Mouse (Mus musculus) adrenal gland, adult 18-20 months (tissue): Measurements from ENCODE around the gene Rnf157. TPM values are rescaled to one million over a fixed set of nuclear protein-coding genes. Genes with fewer than 3 reads are reported as not detected.

Source experiments
- DNase-seq, 2 experiments: peaks; one replicate each; pipeline ENCODE4 v3.0.0; 2021 to 2022; ENCODE audit warnings: low spot score in 2 of 2
- total RNA-seq, 2 experiments: library from RNA; stranded (reverse); gene quantifications; 1 replicate in 1 of 2; 2 replicates in 1 of 2; pipeline ENCODE4 v1.2.3; 2021

The Rnf157 gene
- total RNA-seq, 2 experiments from 2014 or later, result 3.7 to 6.8 TPM

DNA sequence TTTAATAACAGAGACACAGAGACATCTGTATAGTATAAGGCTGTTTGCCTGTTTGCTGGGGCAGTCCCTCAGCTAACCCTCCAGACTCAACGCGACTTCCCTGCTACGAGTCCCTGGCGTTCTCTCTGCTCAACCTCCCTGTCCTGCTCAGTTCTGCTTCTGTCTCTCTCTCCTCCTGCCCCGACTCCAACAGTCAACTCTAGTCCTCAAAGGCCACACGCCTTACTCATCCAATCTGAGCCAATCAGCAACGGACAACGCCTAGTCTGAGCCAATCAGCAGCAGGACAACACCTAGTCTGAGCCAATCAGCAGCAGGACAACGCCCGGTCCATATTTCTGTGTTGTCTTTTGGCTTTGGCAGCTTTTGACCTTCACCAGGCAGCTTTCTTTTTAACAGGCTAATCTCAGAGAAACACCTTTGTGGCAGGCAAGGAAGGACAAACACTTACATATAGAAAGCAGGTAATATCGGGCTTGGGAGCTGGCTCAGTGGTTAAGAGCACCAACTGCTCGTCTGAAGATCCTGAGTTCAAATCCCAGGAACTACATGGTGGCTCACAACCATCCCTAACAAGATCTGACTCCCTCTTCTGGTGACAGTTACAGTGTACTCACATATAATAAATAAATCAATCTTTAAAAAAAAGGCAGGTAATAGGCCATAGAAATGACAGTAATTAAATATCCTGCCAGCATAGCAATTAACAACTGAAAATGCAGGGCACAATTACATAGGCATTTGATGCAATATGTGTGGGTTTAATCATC is 104.9 kb downstream of the Rnf157 start:
- DNase-seq, result no peak

- DNase-seq, result no peak
These were observed 105.7 kb downstream of the Rnf157 start, which contains the start of gene Exoc7 for GRCm38 (mm10) chr11:116307019-116307725. Gene Exoc7 (minus strand): TSS chr11:116307233.

GRCm38 (mm10) chr11:116306126-116306982 is 106.5 kb downstream of the Rnf157 start:
- DNase-seq, result peak; percentile 86 to 90

DNA sequence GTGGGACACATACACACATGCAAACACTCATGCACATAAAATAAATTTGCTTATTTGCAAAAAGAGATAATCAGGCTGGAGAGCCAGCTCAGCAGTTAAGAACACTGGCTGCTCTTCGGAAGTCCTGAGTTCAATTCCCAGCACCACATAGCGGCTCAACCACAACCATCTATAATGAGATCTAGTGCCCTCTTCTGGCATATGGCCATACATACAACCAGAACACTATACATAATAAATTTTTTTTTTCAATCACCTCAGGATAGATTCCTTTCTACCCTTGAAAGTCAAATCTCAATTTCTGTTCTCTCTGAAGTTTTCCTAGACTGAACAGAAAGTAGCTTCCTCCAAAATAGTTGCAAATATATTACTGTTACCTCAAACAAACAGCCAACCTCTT is 107.4 kb downstream of the Rnf157 start:
- no peak for DNase-seq

- DNase-seq, result no peak
These were observed 114.2 kb downstream of the Rnf157 start for GRCm38 (mm10) chr11:116298621-116299020.

DNA sequence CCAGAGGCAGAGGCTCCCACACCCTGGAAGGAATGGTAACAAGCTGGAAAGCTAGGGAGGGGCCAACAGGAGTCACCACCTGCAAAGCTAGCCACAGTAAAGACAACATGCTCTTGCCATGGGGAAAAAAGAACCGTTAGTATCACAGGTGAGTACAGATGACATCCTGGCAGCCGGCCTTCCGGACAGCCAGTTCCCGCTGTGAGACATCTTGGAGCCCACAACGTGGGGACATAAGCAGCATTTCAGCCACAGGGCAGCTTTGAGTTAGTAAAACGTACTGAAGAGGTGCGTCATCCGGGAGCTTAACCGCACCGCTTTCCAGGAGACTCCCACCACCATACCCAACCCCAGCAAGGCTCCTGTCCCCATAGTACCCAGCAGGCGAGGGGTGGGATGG is 114.6 kb downstream of the Rnf157 start:
- no peak for DNase-seq

DNA sequence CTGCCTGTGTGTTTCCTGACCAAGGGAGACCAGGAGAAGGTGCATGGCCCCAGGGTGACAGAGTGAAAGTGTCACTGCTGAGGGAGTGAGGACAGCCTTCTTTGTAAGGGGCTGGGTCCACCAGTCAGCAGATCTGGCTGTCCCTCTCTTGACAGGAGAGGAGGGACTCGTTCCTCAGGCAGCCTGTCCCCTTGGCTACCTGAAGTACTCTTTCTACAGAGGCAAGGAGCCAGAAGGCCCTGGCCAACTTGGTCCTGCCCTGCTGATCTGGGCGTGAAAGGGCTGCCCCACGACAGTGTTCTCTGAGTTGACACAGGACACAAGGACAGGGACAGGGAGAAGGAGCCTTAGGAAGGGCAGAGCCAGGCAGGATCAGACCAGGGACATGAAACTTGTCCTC is 115.8 kb downstream of the Rnf157 start:
- DNase-seq, result no peak

DNA sequence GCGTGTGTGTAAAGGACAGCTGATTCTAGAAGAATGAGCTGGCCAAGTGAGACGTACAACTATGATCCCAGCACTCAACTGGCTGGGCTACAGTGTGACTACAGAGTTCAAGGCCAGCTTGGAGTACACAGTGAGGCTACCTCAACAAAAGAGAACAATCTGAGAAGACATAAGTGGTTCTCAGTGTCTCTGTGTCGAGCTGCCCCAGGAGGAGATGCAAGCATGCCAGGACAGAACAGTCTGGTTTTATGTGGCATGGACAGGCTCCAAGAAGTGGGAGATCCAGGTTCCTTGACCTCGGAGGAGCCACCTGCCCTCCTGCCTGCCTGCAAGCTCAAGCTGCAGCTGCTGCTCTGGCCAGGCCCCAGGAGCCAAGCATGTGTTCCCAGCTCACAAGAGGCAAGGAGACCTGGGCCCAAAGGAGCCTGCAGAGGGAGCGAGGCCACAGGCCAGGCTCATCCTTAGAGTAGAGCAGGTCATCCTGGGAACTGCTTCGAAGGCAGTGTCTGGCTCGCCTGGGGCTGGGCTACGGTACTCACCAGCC is 116.6 kb downstream of the Rnf157 start:
- DNase-seq, result no peak

DNA sequence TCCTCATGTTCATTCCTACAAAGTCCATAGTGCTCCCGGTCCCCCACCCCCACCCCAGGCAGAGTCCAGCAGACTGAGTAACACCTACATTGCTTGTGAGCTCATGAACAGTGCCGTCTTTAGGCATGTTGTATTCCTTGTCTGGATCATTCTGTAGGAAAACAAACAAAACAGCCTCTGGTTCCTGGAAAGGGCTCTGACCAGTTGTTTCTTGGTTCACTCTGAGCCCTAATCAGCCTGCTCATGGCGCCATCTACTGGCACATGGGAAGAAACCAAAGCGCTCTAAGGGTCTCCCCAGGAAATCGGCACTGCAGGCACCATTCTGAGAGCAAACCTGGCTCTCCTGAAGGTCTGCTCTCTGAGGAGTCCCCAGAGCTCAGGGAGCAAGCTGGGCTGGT is 118.5 kb downstream of the Rnf157 start:
- peak in 1 of 2 experiments; percentile 31 for DNase-seq

DNA sequence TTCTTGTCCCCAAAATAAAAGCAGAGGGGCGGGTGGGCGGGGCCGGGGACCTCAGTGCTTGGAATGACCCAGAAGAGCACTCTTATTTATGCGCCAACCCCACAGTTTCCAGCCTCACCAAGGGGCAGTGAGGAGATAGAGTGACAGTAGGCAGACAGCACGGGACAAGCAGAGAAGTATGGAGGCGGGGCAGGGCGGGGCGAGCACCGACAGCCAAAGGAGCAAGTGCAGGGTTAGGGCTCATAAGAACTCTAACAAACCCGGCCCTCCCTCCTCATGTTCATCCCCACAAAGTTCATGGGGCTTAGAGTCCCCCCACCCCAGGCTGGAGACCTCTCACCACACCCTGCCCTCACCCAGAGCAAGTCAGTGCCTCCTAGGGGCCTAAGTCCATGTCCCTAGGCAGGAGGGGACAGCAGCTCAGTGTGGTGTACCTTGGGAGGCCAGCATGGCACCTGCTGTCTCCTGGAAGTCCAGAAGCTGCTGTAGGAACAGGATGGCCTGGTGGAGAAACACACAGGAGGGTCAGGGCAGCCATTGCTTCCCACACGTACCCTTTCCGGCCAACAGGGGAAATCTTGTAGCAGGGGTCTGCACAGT is 119.2 kb downstream of the Rnf157 start:
- no peak for DNase-seq

GRCm38 (mm10) chr11:116292401-116292800 is 120.4 kb downstream of the Rnf157 start:
- no peak for DNase-seq

GRCm38 (mm10) chr11:116290556-116290955 is 122.3 kb downstream of the Rnf157 start:
- no peak for DNase-seq

- no peak for DNase-seq
These were observed 125.5 kb downstream of the Rnf157 start for GRCm38 (mm10) chr11:116287351-116287750.

Other genes starting within 250 kb of the Rnf157 start
- gene Fbf1, start 244.9 kb downstream of the Rnf157 start, total RNA-seq, result 10 to 100 TPM; 30.9 to 42.1 TPM
- 10 to 100 TPM; 17.3 to 20.7 TPM for gene Ten1, start 214.2 kb downstream of the Rnf157 start, total RNA-seq
- 100 to 1,000 TPM; 208 to 244 TPM for gene Acox1, start 214.0 kb downstream of the Rnf157 start, total RNA-seq
- gene Evpl, start 175.0 kb downstream of the Rnf157 start, total RNA-seq, result 1 to 10 TPM in 1 of 2 experiments, under 1 TPM in 1; 0.56 to 1.0 TPM
- 10 to 100 TPM; 72.8 to 75.2 TPM for gene Srp68, start 138.8 kb downstream of the Rnf157 start, total RNA-seq
- gene Galr2, start 132.1 kb downstream of the Rnf157 start, total RNA-seq, result under 1 TPM; 0.20 to 0.29 TPM
- 10 to 100 TPM; 53.4 to 54.2 TPM for gene Exoc7, start 105.8 kb downstream of the Rnf157 start, total RNA-seq
- gene Foxj1, start 77.6 kb downstream of the Rnf157 start, total RNA-seq, result under 1 TPM; 0.10 to 0.13 TPM
- gene Ubald2, start 21.1 kb upstream of the Rnf157 start, total RNA-seq, result 10 to 100 TPM; 19.1 to 22.5 TPM
- gene Qrich2, start 53.2 kb upstream of the Rnf157 start, total RNA-seq, result not detected
- 100 to 1,000 TPM in 1 of 2 experiments, 10 to 100 TPM in 1; 67.7 to 102 TPM for gene Prpsap1, start 81.2 kb upstream of the Rnf157 start, total RNA-seq
- 1 to 10 TPM; 1.9 to 2.5 TPM for gene Sphk1, start 117.9 kb upstream of the Rnf157 start, total RNA-seq
- 10 to 100 TPM; 27.6 to 29.0 TPM for gene Ube2o, start 168.4 kb upstream of the Rnf157 start, total RNA-seq
- not detected for gene Aanat, start 173.4 kb upstream of the Rnf157 start, total RNA-seq
- gene Rhbdf2, start 214.0 kb upstream of the Rnf157 start, total RNA-seq, result 10 to 100 TPM; 12.1 to 17.6 TPM
- gene Prcd, start 240.5 kb upstream of the Rnf157 start, total RNA-seq, result 10 to 100 TPM; 12.5 to 13.2 TPM
- gene Cygb, start 241.3 kb upstream of the Rnf157 start, total RNA-seq, result 10 to 100 TPM; 26.0 to 42.7 TPM